Mouse (Mus musculus) intestine, postnatal 0 days (tissue): Measurements from ENCODE around the gene Zdhhc22. TPM values are rescaled to one million over a fixed set of nuclear protein-coding genes. Genes with fewer than 3 reads are reported as not detected.

Experiments used
- ATAC-seq: fragments of 200-750 bp; cut with Nextera tagmentation; 2 replicates; pipeline ENCODE4 v1.8.0; 2017; ENCODE audit warnings: mild to moderate bottlenecking, moderate TSS enrichment, moderate library complexity
- H3K27ac ChIP-seq: fragments of 300-500 bp; sonication (generic); 2 replicates; pipeline ENCODE4 v1.5.1; 2014; ENCODE audit warnings: mild to moderate bottlenecking, low read depth, low read length, moderate library complexity
- H3K27me3 ChIP-seq: fragments of 300-500 bp; sonication (generic); replicated peaks from 2 replicates; pipeline ENCODE4 v1.6.1; 2014; ENCODE audit warnings: low read length, mixed read lengths; ENCODE audit not compliant: control insufficient read depth, insufficient read depth
- H3K36me3 ChIP-seq: fragments of 300-500 bp; sonication (generic); 2 replicates; pipeline ENCODE4 v1.6.1; 2014; ENCODE audit warnings: mild to moderate bottlenecking, moderate library complexity; ENCODE audit not compliant: control insufficient read depth, insufficient read depth
- H3K4me1 ChIP-seq: fragments of 300-500 bp; sonication (generic); replicated peaks from 2 replicates; pipeline ENCODE4 v1.6.1; 2014; ENCODE audit warnings: antibody characterized with exemption, low read length, mixed read lengths; ENCODE audit not compliant: control insufficient read depth, insufficient read depth
- H3K4me2 ChIP-seq: fragments of 300-500 bp; sonication (generic); replicated peaks from 2 replicates; pipeline ENCODE4 v1.6.1; 2014; ENCODE audit warnings: low read depth, mild to moderate bottlenecking, moderate library complexity
- H3K4me3 ChIP-seq: fragments of 300-500 bp; sonication (generic); 2 replicates; pipeline ENCODE4 v1.5.1; 2014; ENCODE audit warnings: low read depth, low read length
- H3K9ac ChIP-seq: fragments of 300-500 bp; sonication (generic); 2 replicates; pipeline ENCODE4 v1.6.1; 2014; ENCODE audit warnings: mild to moderate bottlenecking, low read depth, low read length
- H3K9me3 ChIP-seq: fragments of 300-500 bp; sonication (generic); 2 replicates; pipeline ENCODE4 v1.6.1; 2016; ENCODE audit warnings: mixed run types; ENCODE audit not compliant: control insufficient read depth
- CTCF ChIP-seq: sonication (generic); IDR thresholded peaks from 2 replicates; pipeline ENCODE4 v1.5.1; 2016; ENCODE audit warnings: low read depth, mild to moderate bottlenecking, control low read depth, antibody characterized with exemption, moderate library complexity
- WGBS: fragments of 180-500 bp; shearing (Covaris S2); extraction: QIAGEN DNeasy Blood & Tissue Kit; methylation state at CpG from one replicate; pipeline ENCODE4 v1.1.7; 2014; 5-methylcytosine and 5-hydroxymethylcytosine counted together
- polyA plus RNA-seq: library from polyadenylated mRNA; unstranded; fragments of >200 nt; fragmentation: Nextera tagmentation; extraction: Ambion mirVana; gene quantifications from 2 replicates; pipeline ENCODE4 v1.2.1, GENCODE M21; 2015

Gene Zdhhc22
- polyA plus RNA-seq, 1 experiment from 2014 or later = 0.46 TPM

- 96% methylated on average over 3 of the region's 3 CpGs for WGBS
- Histone ChIP-seq H3K9me3 (no peaks in the 10 kb centered on the region), H3K9ac (no peak overlapping the region), H3K4me1 (no peaks in the 10 kb centered on the region), H3K4me3 (no peak overlapping the region), H3K27me3 (no peaks in the 10 kb centered on the region), H3K27ac (no peak overlapping the region), H3K4me2 (no peak overlapping the region), H3K36me3 (peaks cover 34% of the 10 kb centered on the region)
- no peak for ATAC-seq
- no peak for TF ChIP-seq CTCF
These were observed 29.4 kb downstream of the Zdhhc22 start for GRCm38 (mm10) chr12:86960791-86961335.

- Histone ChIP-seq H3K4me1 (no peaks in the 10 kb centered on the region), H3K36me3 (peaks cover 26% of the 10 kb centered on the region), H3K9me3 (no peaks in the 10 kb centered on the region), H3K27ac (no peak overlapping the region), H3K9ac (no peak overlapping the region), H3K27me3 (no peaks in the 10 kb centered on the region), H3K4me2 (no peak overlapping the region), H3K4me3 (no peak overlapping the region)
- 89% methylated on average over 15 of the region's 15 CpGs for WGBS
- no peak for ATAC-seq
- TF ChIP-seq CTCF = no peak
These were observed 30.1 kb downstream of the Zdhhc22 start for GRCm38 (mm10) chr12:86960138-86960537.

- Histone ChIP-seq H3K4me2 (no peak overlapping the region), H3K4me3 (no peak overlapping the region), H3K36me3 (peaks cover 26% of the 10 kb centered on the region), H3K27ac (no peak overlapping the region), H3K9me3 (no peaks in the 10 kb centered on the region), H3K27me3 (no peaks in the 10 kb centered on the region), H3K4me1 (no peaks in the 10 kb centered on the region), H3K9ac (no peak overlapping the region)
- WGBS = 94% methylated on average over 5 of the region's 5 CpGs
- TF ChIP-seq CTCF = no peak
- ATAC-seq = no peak
These were observed 30.6 kb downstream of the Zdhhc22 start for GRCm38 (mm10) chr12:86959661-86960060.

GRCm38 (mm10) chr12:86958558-86958957 lies 31.7 kb downstream of the Zdhhc22 start:
- no peak overlapping the region for H3K9ac ChIP-seq
- H3K4me3 ChIP-seq = no peak overlapping the region
- peaks cover 24% of the 10 kb centered on the region for H3K36me3 ChIP-seq
- WGBS = 87% methylated on average over 5 of the region's 5 CpGs
- TF ChIP-seq CTCF = no peak
- no peak overlapping the region for H3K4me2 ChIP-seq
- H3K27me3 ChIP-seq = no peaks in the 10 kb centered on the region
- H3K4me1 ChIP-seq = no peaks in the 10 kb centered on the region
- no peak for ATAC-seq
- H3K27ac ChIP-seq = no peak overlapping the region
- no peaks in the 10 kb centered on the region for H3K9me3 ChIP-seq

GRCm38 (mm10) chr12:86955894-86956293 lies 34.3 kb downstream of the Zdhhc22 start:
- no peak overlapping the region for H3K27ac ChIP-seq
- ATAC-seq = peak; percentile 91
- no peaks in the 10 kb centered on the region for H3K9me3 ChIP-seq
- TF ChIP-seq CTCF = no peak
- 57% methylated on average over 2 of the region's 2 CpGs for WGBS
- no peak overlapping the region for H3K9ac ChIP-seq
- H3K27me3 ChIP-seq = peaks cover under 1% of the 10 kb centered on the region; the same call in 1 of the 2 replicates
- H3K4me2 ChIP-seq = no peak overlapping the region
- H3K4me1 ChIP-seq = no peaks in the 10 kb centered on the region
- H3K4me3 ChIP-seq = no peak overlapping the region
- peaks cover 12% of the 10 kb centered on the region for H3K36me3 ChIP-seq

GRCm38 (mm10) chr12:86952331-86952850 lies 37.8 kb downstream of the Zdhhc22 start:
- H3K9me3 ChIP-seq = no peaks in the 10 kb centered on the region
- H3K4me2 ChIP-seq = no peak overlapping the region
- no peak overlapping the region for H3K27ac ChIP-seq
- no peaks in the 10 kb centered on the region; the same call in 1 of the 2 replicates for H3K36me3 ChIP-seq
- no peaks in the 10 kb centered on the region for H3K4me1 ChIP-seq
- no peak for ATAC-seq
- no peak overlapping the region for H3K9ac ChIP-seq
- H3K27me3 ChIP-seq = peaks cover 8% of the 10 kb centered on the region; the same call in 1 of the 2 replicates
- H3K4me3 ChIP-seq = no peak overlapping the region
- WGBS = 89% methylated on average over 10 of the region's 10 CpGs
- TF ChIP-seq CTCF = no peak
